Mouse (Mus musculus) c-Kit-positive CD71-negative TER-119-negative erythroid progenitor cells, embryonic 14.5 days (primary cell): ENCODE results near the gene Aebp2.

Experiments
- DNase-seq: peaks from one replicate; pipeline ENCODE4 v3.0.0-alpha.2; 2013; ENCODE audit warnings: low read depth

The Aebp2 gene

GRCm38 (mm10) chr6:140698596-140698995 is 76.1 kb downstream of the Aebp2 start:
- no peak for DNase-seq

GRCm38 (mm10) chr6:140701259-140701658 is 78.8 kb downstream of the Aebp2 start:
- DNase-seq: no peak

DNA sequence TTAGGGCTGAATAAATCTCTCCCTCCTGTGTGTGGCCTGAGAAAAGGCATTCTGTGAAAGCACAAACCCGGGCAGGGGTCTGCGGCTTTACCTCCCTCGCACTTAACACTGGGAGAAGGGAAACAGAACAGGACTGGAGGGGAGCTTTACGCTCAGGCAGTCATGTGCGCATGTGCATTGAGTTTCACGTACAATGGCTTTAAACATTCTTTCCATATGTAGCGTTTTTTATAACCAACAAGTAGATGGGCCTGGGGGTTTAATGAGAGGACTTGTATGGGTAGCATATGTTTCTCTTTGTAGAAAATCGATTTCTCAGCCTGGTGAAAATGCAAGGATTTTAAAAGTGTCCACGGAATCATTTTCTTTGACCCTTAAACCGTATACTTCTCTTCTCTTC is 82.7 kb downstream of the Aebp2 start:
- DNase-seq: no peak

GRCm38 (mm10) chr6:140706056-140706455 is 83.6 kb downstream of the Aebp2 start:
- no peak for DNase-seq

DNA sequence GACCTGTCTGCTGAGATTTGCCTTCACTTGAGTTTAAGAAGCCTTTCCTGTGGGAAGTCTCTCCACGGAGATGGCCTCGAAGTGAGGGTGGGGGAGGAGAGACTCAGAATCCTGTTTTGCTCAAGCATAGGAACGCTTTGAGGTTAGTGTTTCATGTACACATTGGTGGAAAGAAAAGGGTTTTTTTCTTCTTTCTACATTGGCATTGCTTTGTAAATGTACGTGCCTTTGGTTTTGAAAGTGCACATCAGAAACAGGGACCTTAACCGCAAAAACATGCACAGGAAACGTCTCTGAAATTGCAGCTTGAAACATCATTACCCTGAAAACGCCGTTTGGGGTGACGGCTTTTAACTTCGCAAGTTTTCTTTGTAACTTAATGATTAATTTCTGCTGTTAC is 85.6 kb downstream of the Aebp2 start:
- DNase-seq: no peak

- DNase-seq: no peak
These were observed 87.1 kb downstream of the Aebp2 start for GRCm38 (mm10) chr6:140709415-140710107.

DNA sequence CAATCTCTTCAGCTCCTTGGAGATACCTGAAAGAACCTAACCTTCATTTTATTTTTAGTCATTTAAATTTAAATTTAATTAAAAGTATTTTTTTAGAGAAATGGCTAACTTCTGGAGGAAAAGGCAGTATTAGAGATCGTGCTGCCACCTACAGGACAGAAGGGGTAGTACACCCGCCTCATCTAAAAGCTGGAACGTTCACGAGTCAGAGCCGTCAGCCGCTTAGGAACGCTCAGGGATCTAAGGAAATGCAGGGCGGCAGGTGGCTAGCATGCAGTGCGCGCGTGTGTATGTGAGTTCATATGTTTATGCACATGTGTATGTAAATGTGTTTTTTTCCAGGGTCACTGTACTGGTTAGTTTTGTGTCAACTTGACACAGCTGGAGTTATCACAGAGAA is 90.3 kb downstream of the Aebp2 start:
- DNase-seq: peak; percentile 36

- DNase-seq: peak; percentile 42
These were observed 92.5 kb downstream of the Aebp2 start for GRCm38 (mm10) chr6:140714905-140715365.

DNA sequence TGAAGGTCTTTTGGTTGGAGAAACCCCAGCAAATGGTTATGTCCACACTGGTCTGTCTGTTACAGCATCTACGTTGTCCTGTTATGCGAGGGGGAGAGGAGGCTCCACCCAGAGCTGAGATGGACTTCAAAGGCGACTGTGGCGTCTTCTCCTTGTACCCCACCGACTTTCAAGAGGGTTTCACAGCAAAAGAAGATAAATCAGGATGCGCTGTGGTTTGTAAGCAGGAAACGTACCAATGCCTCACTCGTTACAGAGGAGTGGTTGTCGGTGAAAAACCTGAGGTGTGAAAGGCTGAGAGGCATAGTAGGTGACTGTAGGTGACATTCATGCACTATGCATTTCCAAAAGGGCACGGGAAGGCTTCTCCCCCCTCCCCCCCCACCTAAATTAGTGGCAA is 99.6 kb downstream of the Aebp2 start:
- DNase-seq: no peak
